Mouse (Mus musculus): ENCODE data around the gene Rps12-ps3. TPM values are rescaled to one million over a fixed set of nuclear protein-coding genes. Genes with fewer than 3 reads are reported as not detected.

Gene Rps12-ps3
- 1,637 and 2,353 TPM in 2 replicates for polyA plus RNA-seq (2012; rRNA removed; ENCODE audit: low replicate concordance)

GRCm38 (mm10) chr19:59321990-59322389, at the start of gene Rps12-ps3:
Gene Rps12-ps3, plus strand, starts transcription at chr19:59322290.

GRCm38 (mm10) chr19:59345658-59346283, 23.7 kb downstream of the Rps12-ps3 start, which contains the start of gene Pdzd8:
Gene Pdzd8, minus strand, starts transcription at chr19:59345780.

Other genes with a start within 250 kb of the Rps12-ps3 start
- gene Shtn1, start 246.2 kb upstream of the Rps12-ps3 start, polyA plus RNA-seq (2012; rRNA removed; ENCODE audit: low replicate concordance): 0.45 and 1.3 TPM in 2 replicates
- gene Vax1, start 152.2 kb upstream of the Rps12-ps3 start, polyA plus RNA-seq (2012; rRNA removed; ENCODE audit: low replicate concordance): not detected in 2 replicates
- not detected in 2 replicates for gene Kcnk18, start 103.1 kb upstream of the Rps12-ps3 start, polyA plus RNA-seq (2012; rRNA removed; ENCODE audit: low replicate concordance)
- gene Slc18a2, start 61.4 kb upstream of the Rps12-ps3 start, polyA plus RNA-seq (2012; rRNA removed; ENCODE audit: low replicate concordance): 0.18 and 0.85 TPM in 2 replicates
- 6.1 and 7.9 TPM in 2 replicates for gene Pdzd8, start 23.5 kb downstream of the Rps12-ps3 start, polyA plus RNA-seq (2012; rRNA removed; ENCODE audit: low replicate concordance)
- gene Emx2, start 136.1 kb downstream of the Rps12-ps3 start, polyA plus RNA-seq (2012; rRNA removed; ENCODE audit: low replicate concordance): not detected in 2 replicates

Measured in duodenum, adult 2 months (tissue).